Mouse (Mus musculus): ENCODE results near the gene Slc12a4. TPM values are rescaled to one million over a fixed set of nuclear protein-coding genes. Genes with fewer than 3 reads are reported as not detected.

The Slc12a4 gene
- polyA plus RNA-seq, 1 experiment from 2014 or later: 6.8 TPM

DNA sequence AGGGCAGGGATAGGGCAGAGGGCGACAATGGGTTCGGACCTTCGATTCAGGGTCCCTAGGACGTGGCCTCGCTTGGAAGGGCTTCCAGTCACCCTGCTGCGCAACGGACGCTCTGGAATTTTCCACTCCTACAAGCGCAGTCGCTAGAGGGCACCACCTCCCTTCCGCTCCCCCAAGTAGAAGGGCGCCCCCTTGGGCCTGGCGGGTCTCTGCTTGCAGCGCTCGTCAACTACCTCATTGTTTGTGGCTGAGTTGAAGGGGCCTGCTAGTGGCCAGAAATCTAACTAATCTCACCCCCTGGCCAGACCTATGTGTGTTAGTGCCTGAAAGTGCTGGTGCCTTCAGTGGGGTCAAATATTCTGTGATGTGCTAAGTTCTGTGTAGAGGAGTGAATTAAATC, 13.4 kb upstream of the Slc12a4 start, which contains the start of gene Dpep3:
Gene Dpep3 (minus strand): TSS at position 105 of the 400 bp plus-strand sequence.
- 0 out of 2 replicates have a peak, but pooled peaks have one; percentile 23 for TF ChIP-seq CTCF (IDR thresholded peaks at IDR 0.05; ENCODE audit: low read depth)
- Histone ChIP-seq H3K9ac (ENCODE audit: low read depth, low read length) (no peak within 1 kb of the TSS), H3K4me3 (ENCODE audit: low read depth, low read length) (no peak within 1 kb of the TSS), H3K36me3 (ENCODE audit: control insufficient read depth, insufficient read depth) (no peaks in the 10 kb centered on the region), H3K4me2 (replicated peaks; ENCODE audit: low read depth) (no peak within 1 kb of the TSS), H3K4me1 (replicated peaks; ENCODE audit: control insufficient read depth, insufficient read depth, low read length) (no peaks in the 10 kb centered on the region), H3K27me3 (replicated peaks; ENCODE audit: control insufficient read depth, insufficient read depth, low read length) (no peaks in the 10 kb centered on the region), H3K27ac (ENCODE audit: low read depth, low read length) (no peak within 1 kb of the TSS), H3K9me3 (ENCODE audit: control insufficient read depth) (no peaks in the 10 kb centered on the region)
- 94% methylated on average over 15 of the region's 15 CpGs for WGBS
- ATAC-seq: no peak

DNA sequence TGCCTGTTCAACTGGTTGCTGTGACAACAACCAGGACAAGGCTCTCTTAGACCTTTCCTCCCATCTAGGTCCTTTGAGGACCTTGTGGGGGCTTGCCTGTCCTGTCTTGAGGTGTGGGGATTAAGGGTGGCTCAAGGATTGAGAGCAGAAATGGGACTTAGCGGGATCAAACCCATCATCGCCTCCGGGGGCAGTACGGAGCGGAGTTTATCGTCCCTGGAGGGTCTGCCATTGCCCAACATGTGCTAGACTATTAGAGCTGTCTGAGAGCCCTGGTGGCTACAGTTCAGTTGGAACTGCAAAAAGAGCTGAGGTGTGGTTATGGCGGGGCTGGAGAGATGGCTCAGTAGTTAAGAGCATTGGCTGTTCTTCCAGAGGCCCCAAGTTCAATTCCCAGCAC, 9.5 kb upstream of the Slc12a4 start:
- Histone ChIP-seq H3K4me3 (ENCODE audit: low read depth, low read length) (no peak overlapping the region), H3K4me1 (replicated peaks; ENCODE audit: control insufficient read depth, insufficient read depth, low read length) (no peaks in the 10 kb centered on the region), H3K27me3 (replicated peaks; ENCODE audit: control insufficient read depth, insufficient read depth, low read length) (no peaks in the 10 kb centered on the region), H3K4me2 (replicated peaks; ENCODE audit: low read depth) (no peak overlapping the region), H3K9ac (ENCODE audit: low read depth, low read length) (no peak overlapping the region), H3K27ac (ENCODE audit: low read depth, low read length) (no peak overlapping the region), H3K9me3 (ENCODE audit: control insufficient read depth) (no peaks in the 10 kb centered on the region), H3K36me3 (ENCODE audit: control insufficient read depth, insufficient read depth) (no peaks in the 10 kb centered on the region)
- peak; percentile 9; the same call in 1 of the 2 replicates for TF ChIP-seq CTCF (IDR thresholded peaks at IDR 0.05; ENCODE audit: low read depth)
- WGBS: 76% methylated on average over 7 of the region's 7 CpGs
- ATAC-seq: no peak

DNA sequence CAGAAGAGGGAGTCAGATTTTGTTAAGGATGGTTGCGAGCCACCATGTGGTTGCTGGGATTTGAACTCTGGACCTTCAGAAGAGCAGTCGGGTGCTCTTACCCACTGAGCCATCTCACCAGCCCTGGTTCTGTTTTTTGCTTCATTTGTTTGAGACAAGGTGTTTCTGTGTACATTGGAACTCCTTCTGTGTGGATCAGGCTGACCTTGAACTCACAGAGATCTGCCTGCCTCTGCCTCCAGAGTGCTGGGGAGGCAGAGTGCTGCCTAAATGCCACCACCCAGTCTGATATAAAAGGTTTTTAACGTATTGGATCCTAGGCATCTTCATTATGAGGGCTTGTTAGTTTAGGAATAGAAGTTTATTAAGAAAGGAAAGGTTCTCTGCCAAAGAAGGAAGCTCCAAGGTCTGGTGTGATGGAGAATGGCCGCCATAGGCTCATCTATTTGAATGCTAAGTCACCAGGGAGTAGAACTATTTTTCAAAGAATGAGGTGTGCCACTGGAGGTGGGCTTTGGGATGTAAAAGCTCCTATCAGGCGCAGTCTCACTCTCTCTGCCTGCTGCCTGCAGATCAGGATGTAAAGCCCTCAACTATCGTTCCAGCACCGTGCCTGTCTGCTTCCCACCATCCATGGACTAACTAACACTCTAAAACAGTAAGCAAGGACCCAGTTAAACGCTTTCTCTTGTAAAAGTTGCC, 5.3 kb upstream of the Slc12a4 start:
- Histone ChIP-seq H3K27ac (ENCODE audit: low read depth, low read length) (no peak overlapping the region), H3K4me1 (replicated peaks; ENCODE audit: control insufficient read depth, insufficient read depth, low read length) (no peaks in the 10 kb centered on the region), H3K4me2 (replicated peaks; ENCODE audit: low read depth) (no peak overlapping the region), H3K9ac (ENCODE audit: low read depth, low read length) (no peak overlapping the region), H3K36me3 (ENCODE audit: control insufficient read depth, insufficient read depth) (no peaks in the 10 kb centered on the region), H3K4me3 (ENCODE audit: low read depth, low read length) (no peak overlapping the region), H3K27me3 (replicated peaks; ENCODE audit: control insufficient read depth, insufficient read depth, low read length) (no peaks in the 10 kb centered on the region), H3K9me3 (ENCODE audit: control insufficient read depth) (no peaks in the 10 kb centered on the region)
- TF ChIP-seq CTCF (IDR thresholded peaks at IDR 0.05; ENCODE audit: low read depth): no peak
- ATAC-seq: no peak
- 76% methylated on average over 8 of the region's 8 CpGs for WGBS

DNA sequence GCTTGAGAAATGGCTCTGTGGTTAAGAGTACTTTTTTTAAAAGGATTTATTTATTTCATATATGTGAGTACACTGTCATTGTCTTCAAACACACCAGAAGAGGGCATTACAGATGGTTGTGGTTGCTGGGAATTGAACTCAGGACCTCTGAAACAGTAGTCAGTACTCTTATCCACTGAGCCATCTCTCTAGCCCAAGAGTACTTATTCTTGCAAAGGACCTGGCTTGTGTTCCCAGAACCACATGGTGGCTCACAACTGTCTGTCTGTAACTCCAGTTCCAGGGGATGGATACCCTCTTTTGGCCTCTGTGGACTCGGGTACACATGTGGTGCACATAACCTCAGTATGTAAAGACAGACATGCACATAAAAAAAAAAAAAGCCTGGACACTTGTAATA, 3.5 kb upstream of the Slc12a4 start:
- H3K27ac ChIP-seq (ENCODE audit: low read depth, low read length): no peak overlapping the region
- H3K4me2 ChIP-seq (replicated peaks; ENCODE audit: low read depth): no peak overlapping the region
- H3K4me3 ChIP-seq (ENCODE audit: low read depth, low read length): no peak overlapping the region
- no peaks in the 10 kb centered on the region for H3K4me1 ChIP-seq (replicated peaks; ENCODE audit: control insufficient read depth, insufficient read depth, low read length)
- no peaks in the 10 kb centered on the region for H3K36me3 ChIP-seq (ENCODE audit: control insufficient read depth, insufficient read depth)
- H3K9me3 ChIP-seq (ENCODE audit: control insufficient read depth): no peaks in the 10 kb centered on the region
- TF ChIP-seq CTCF (IDR thresholded peaks at IDR 0.05; ENCODE audit: low read depth): no peak
- peaks cover 8% of the 10 kb centered on the region; the same call in 1 of the 2 replicates for H3K27me3 ChIP-seq (replicated peaks; ENCODE audit: control insufficient read depth, insufficient read depth, low read length)
- no peak for ATAC-seq
- no peak overlapping the region for H3K9ac ChIP-seq (ENCODE audit: low read depth, low read length)
- 94% methylated on average over 1 of the region's 1 CpGs for WGBS

DNA sequence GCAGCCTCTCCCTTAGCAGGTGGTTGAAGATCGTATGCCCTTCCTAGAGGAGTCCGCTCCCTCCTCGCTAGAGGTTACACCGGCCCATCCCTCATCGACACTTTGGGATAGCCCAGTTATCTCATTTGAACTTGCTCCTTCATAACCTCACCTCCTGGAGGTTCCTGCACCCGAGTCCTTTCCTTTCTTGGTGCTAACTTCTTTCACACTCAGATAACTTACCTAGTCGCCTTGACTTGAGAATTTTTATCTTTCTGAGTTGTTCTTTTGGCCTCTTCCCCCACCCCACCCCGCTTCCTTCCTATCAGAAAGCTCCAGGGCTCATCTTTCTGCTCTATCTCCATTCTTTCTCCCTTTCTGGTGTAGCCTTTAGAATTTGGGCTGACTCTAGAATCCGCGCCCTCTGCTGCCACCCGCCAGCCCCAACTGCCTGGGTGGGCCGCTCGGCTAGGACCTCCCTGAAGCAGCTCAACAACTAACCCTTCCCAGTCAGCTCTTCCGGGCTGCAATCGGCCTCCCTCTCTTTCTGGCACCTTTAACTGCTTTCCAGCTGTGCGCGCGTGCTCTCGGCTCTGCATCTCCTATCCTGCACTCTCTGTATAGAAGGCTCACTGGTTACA, 905 bp upstream of the Slc12a4 start:
- Histone ChIP-seq H3K4me2 (replicated peaks; ENCODE audit: low read depth) (peak overlapping the region; percentile 80), H3K36me3 (ENCODE audit: control insufficient read depth, insufficient read depth) (no peaks in the 10 kb centered on the region), H3K27me3 (replicated peaks; ENCODE audit: control insufficient read depth, insufficient read depth, low read length) (peaks cover 8% of the 10 kb centered on the region; the same call in 1 of the 2 replicates), H3K4me3 (ENCODE audit: low read depth, low read length) (peak overlapping the region; percentile 3; the same call in 1 of the 2 replicates), H3K9me3 (ENCODE audit: control insufficient read depth) (no peaks in the 10 kb centered on the region), H3K9ac (ENCODE audit: low read depth, low read length) (no peak overlapping the region), H3K27ac (ENCODE audit: low read depth, low read length) (peak overlapping the region; percentile 41), H3K4me1 (replicated peaks; ENCODE audit: control insufficient read depth, insufficient read depth, low read length) (no peaks in the 10 kb centered on the region)
- TF ChIP-seq CTCF (IDR thresholded peaks at IDR 0.05; ENCODE audit: low read depth): no peak
- ATAC-seq: no peak
- 11% methylated on average over 19 of the region's 19 CpGs for WGBS

DNA sequence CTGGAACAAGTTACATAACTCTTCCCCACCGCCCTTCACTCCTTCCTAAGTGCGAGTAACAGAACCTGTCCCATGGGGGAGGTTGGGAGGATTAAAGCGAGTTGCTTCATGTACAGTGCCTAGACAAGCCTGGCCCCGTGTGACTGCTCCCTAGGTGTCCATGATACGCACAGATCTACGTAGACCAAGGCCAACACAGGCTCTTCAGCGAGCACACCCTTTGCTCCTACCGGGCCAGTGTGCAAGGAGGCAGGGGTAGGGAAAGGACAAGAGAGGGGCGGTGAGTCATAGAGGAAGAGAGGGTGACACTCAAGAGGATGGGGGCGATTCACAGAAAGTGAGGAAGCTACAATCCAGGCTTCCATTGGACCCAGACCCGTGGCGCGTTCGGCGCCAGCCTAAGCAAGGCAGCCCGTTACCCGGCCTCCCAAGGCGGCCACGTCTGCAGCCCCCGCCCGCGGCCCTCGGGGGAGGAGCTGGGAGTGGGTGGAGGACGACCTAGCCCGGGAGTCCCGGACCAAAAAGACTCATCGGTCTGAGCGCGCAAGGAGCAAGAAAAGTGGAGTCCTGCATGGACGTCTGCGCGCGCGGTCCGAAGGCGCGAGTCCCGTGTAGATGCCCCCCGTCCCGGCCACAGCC, 512 bp downstream of the Slc12a4 start:
- Histone ChIP-seq H3K27me3 (replicated peaks; ENCODE audit: control insufficient read depth, insufficient read depth, low read length) (peaks cover 8% of the 10 kb centered on the region; the same call in 1 of the 2 replicates), H3K9ac (ENCODE audit: low read depth, low read length) (peak overlapping the region; percentile 58), H3K27ac (ENCODE audit: low read depth, low read length) (peak overlapping the region; percentile 74), H3K4me2 (replicated peaks; ENCODE audit: low read depth) (peak overlapping the region; percentile 80), H3K4me1 (replicated peaks; ENCODE audit: control insufficient read depth, insufficient read depth, low read length) (no peaks in the 10 kb centered on the region), H3K9me3 (ENCODE audit: control insufficient read depth) (no peaks in the 10 kb centered on the region), H3K36me3 (ENCODE audit: control insufficient read depth, insufficient read depth) (no peaks in the 10 kb centered on the region), H3K4me3 (ENCODE audit: low read depth, low read length) (peak overlapping the region; percentile 62)
- peak; percentile 34 for ATAC-seq
- no peak for TF ChIP-seq CTCF (IDR thresholded peaks at IDR 0.05; ENCODE audit: low read depth)
- 3% methylated on average over 40 of the region's 40 CpGs for WGBS
